In the genomic region with DNA sequence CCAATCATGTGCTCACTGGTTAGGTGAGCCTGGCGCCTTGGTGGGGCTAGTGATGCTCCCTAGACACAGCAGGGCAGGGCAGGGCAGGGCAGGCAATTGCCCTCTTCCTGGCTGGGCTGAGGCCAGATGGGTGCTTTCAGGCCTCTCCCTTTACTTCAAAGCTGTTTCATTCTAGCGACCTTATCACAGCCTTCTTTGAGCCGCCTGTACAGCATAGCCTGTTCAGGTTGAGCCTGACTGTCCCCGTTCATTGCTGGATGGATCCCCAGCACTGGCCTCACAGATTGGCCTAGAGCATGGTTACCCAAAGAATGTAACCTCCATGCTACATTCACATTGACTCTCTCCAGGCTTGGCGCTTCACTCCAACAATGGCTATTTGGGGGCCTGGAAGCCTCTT, we compare ENCODE assay signal across 11 mouse cellular contexts. TPM values are rescaled to one million over a fixed set of nuclear protein-coding genes. Genes with fewer than 3 reads are reported as not detected.
DNase-seq lines count a peak whose midpoint lies in the region; ATAC-seq and TF ChIP-seq lines count a peak whose summit lies in the region.
"Had no signal": no experiment of that assay in that cellular context is flagged by ENCODE, and none has a peak within 500 bp of the region (broad histone marks: within the 10 kb centered on the region; RNA-seq: fewer than 3 reads in every experiment).

No protein-coding gene starts in this region.

- DNase-seq in gastrocnemius, adult 2 months: no peak
- no peak for DNase-seq in gastrocnemius, postnatal 14 days
- peak; percentile 27 for DNase-seq in MN1 (ENCODE audit: low spot score)
- DNase-seq in hindbrain, embryonic 14.5 days (ENCODE audit: low spot score): peak; percentile 22
- DNase-seq in kidney, adult 18-20 months: no peak
- DNase-seq: adrenal gland, postnatal 10 days had no signal

- intact Hi-C loops in gastrocnemius, adult 2 months (cut with DNase I): no loop called here
- intact Hi-C loops in gastrocnemius, postnatal 14 days (cut with DNase I; ENCODE audit: low total_unique reads): no loop called here

- H3K9me3 ChIP-seq in hindbrain, embryonic 14.5 days (ENCODE audit: control insufficient read depth, low read length): no peaks in the 10 kb centered on the region

- WGBS in hindbrain, embryonic 14.5 days: 65% methylated on average over 5 of the region's 5 CpGs

- peak overlapping the region; percentile 99 for H3K27ac ChIP-seq in gastrocnemius, adult 2 months
- no peak overlapping the region for H3K27ac ChIP-seq in hindbrain, embryonic 14.5 days

- H3K27me3 ChIP-seq in hindbrain, embryonic 14.5 days (ENCODE audit: control insufficient read depth, insufficient read depth, low read length): no peaks in the 10 kb centered on the region

- peak overlapping the region; percentile 94 for H3K4me2 ChIP-seq in hindbrain, embryonic 14.5 days (replicated peaks)

- H3K4me3 ChIP-seq in gastrocnemius, adult 2 months: peak overlapping the region; percentile 99
- H3K4me3 ChIP-seq in hindbrain, embryonic 14.5 days (replicated peaks; ENCODE audit: low read length): peak overlapping the region; percentile 73; the same call in 1 of the 2 replicates

- peaks cover 28% of the 10 kb centered on the region for H3K4me1 ChIP-seq in hindbrain, embryonic 14.5 days (replicated peaks; ENCODE audit: control insufficient read depth, insufficient read depth, low read length)

- H3K36me3 ChIP-seq in hindbrain, embryonic 14.5 days (replicated peaks; ENCODE audit: control insufficient read depth, insufficient read depth): no peaks in the 10 kb centered on the region

- peak overlapping the region; percentile 93; the same call in 1 of the 2 replicates for H3K9ac ChIP-seq in hindbrain, embryonic 14.5 days

- TF ChIP-seq CTCF in gastrocnemius, adult 2 months (IDR thresholded peaks at IDR 0.05): no peak

- no peak for ATAC-seq in hindbrain, embryonic 14.5 days (ENCODE audit: low FRiP score)
- peak; percentile 49 for ATAC-seq in megakaryocyte-erythroid progenitor cell, adult 5-6 weeks (replicated peaks; ENCODE audit: low FRiP score, low TSS enrichment, poor library complexity, severe bottlenecking)
- ATAC-seq in cerebellum, adult (ENCODE audit: insufficient number of reproducible peaks, low FRiP score, low TSS enrichment): no peak
- no peak for ATAC-seq in CD4-positive, CD25-positive, alpha-beta regulatory T cell, adult 4 months

RNA-seq across cellular contexts. Expression of gene Skp1a, which starts 1.1 kb away (rescaled TPM):
- 100 to 1,000 TPM; 269 to 292 TPM for total RNA-seq in gastrocnemius, adult 2 months (2021)
- 100 to 1,000 TPM; 244 to 247 TPM for total RNA-seq in gastrocnemius, postnatal 14 days (2021)
- polyA plus RNA-seq in hindbrain, embryonic 14.5 days (2014; fragmentation: Nextera tagmentation; extraction: Ambion mirVana): 1,059 and 1,060 TPM in 2 replicates
- total RNA-seq in megakaryocyte-erythroid progenitor cell, adult 5-6 weeks (2014; fragmentation: Nextera tagmentation): 186 and 213 TPM in 2 replicates
- 282 and 332 TPM in 2 replicates for total RNA-seq in megakaryocyte-erythroid progenitor cell, adult 5-6 weeks (2017)
- 100 to 1,000 TPM; 212 to 326 TPM for polyA plus RNA-seq in CD4-positive, CD25-positive, alpha-beta regulatory T cell, adult 4 months (2017; shearing (Covaris generic))

RNA-seq across cellular contexts. Expression of gene Olfr1371, which starts 16.9 kb away (rescaled TPM):
- total RNA-seq in gastrocnemius, adult 2 months (2021): not detected
- not detected for total RNA-seq in gastrocnemius, postnatal 14 days (2021)
- not detected in 2 replicates for polyA plus RNA-seq in hindbrain, embryonic 14.5 days (2014; fragmentation: Nextera tagmentation; extraction: Ambion mirVana)
- not detected in 2 replicates for total RNA-seq in megakaryocyte-erythroid progenitor cell, adult 5-6 weeks (2014; fragmentation: Nextera tagmentation)
- not detected in 2 replicates for total RNA-seq in megakaryocyte-erythroid progenitor cell, adult 5-6 weeks (2017)
- not detected for polyA plus RNA-seq in CD4-positive, CD25-positive, alpha-beta regulatory T cell, adult 4 months (2017; shearing (Covaris generic))
- total RNA-seq: adrenal gland, postnatal 10 days; gastrocnemius, postnatal 4 days; neutrophil, adult 5-6 weeks had no signal

RNA-seq across cellular contexts. Expression of gene Tcf7, which starts 52.1 kb away (rescaled TPM):
- under 1 TPM; 0.31 to 0.59 TPM for total RNA-seq in gastrocnemius, adult 2 months (2021)
- 1 to 10 TPM; 1.9 to 2.0 TPM for total RNA-seq in gastrocnemius, postnatal 14 days (2021)
- 6.9 and 7.2 TPM in 2 replicates for polyA plus RNA-seq in hindbrain, embryonic 14.5 days (2014; fragmentation: Nextera tagmentation; extraction: Ambion mirVana)
- 12.1 and 19.1 TPM in 2 replicates for total RNA-seq in megakaryocyte-erythroid progenitor cell, adult 5-6 weeks (2014; fragmentation: Nextera tagmentation)
- total RNA-seq in megakaryocyte-erythroid progenitor cell, adult 5-6 weeks (2017): 3.6 and 10.0 TPM in 2 replicates
- 100 to 1,000 TPM; 246 to 283 TPM for polyA plus RNA-seq in CD4-positive, CD25-positive, alpha-beta regulatory T cell, adult 4 months (2017; shearing (Covaris generic))

Comparison
In these comparisons a context has a peak if more than half of its experiments do, and no peak if none do; other contexts are left out.
1. DNase-seq: peak in MN1 (single experiment) and hindbrain, embryonic 14.5 days (single experiment); none in gastrocnemius, adult 2 months (single experiment), gastrocnemius, postnatal 14 days (single experiment) and kidney, adult 18-20 months (single experiment).